Mouse (Mus musculus): Measurements from ENCODE around the gene Dgke. TPM values are rescaled to one million over a fixed set of nuclear protein-coding genes. Genes with fewer than 3 reads are reported as not detected.
"Not testable (repeated sequence)": the region's sequence is repeated elsewhere in the genome, so short reads cannot be mapped to it uniquely, and the experiment has no call there.

Gene Dgke
- total RNA-seq, 2 experiments from 2014 or later = 10.9 to 12.2 TPM

DNA sequence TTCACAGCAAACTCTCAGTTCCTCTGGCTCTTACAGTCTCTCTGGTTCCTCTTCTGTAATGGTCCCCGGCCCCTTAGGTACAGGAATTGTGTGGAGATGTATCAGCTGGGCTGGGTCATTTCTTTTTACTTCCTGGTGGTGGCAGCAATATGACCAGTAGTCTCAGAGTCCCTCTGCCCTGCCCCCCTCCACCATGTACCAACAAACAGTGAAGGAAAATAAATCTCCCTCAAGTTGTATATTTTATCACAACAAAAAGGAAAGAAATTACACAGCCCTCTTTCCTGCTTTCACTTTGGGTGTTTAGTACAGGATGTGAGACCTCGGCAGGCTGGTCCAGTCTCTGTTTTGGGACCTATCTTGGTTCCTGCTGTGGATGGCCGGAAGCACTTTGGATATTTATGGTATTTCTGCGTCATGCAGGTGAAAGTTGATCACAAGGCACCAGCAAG is 9.7 kb upstream of the Dgke start:
- no peak for DNase-seq (ENCODE audit: low spot score in 2 of 2)

DNA sequence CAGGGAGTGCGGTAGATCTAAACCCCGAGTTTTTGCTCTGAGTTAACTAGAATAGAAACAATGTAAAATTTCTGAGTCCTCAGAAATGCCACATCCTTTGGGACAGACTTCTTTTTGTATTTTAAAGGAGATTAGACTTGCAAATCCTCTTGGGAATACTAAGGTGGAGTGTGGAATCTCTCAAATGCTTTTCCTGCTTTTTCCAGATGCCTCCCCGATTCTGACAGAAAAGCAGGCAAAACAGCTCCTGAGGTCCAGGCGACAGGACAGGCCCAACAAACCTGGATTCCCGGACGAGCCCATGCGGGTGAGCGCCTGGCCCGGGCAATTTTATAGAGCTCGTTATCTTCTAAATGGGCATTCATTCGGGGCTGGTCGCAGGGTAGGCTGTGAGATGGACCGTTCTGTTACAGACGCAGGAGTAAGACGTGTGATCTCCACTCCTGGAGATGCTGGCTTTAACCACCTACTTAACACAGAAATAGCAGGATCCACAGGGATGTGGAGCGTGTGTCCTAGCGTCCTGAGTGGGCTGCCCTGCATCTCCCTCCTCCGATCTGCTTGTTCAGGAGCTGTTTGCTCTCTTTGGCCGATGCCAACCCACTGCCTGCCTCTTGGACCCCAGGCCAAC is 8.2 kb upstream of the Dgke start:
- DNase-seq (ENCODE audit: low spot score in 2 of 2) = no peak

- no peak for DNase-seq (ENCODE audit: low spot score in 2 of 2)
These were observed 6.9 kb upstream of the Dgke start, which contains the start of gene Gm525 for GRCm38 (mm10) chr11:89073541-89073940. Gm525 (plus strand) TSS chr11:89073841.

- no peak for DNase-seq (ENCODE audit: low spot score in 2 of 2)
These were observed 4.9 kb upstream of the Dgke start for GRCm38 (mm10) chr11:89071522-89071921.

- peak; percentile 67 for DNase-seq (ENCODE audit: low spot score in 2 of 2)
These were observed 2.7 kb upstream of the Dgke start for GRCm38 (mm10) chr11:89069303-89069702.

- no peak for DNase-seq (ENCODE audit: low spot score in 2 of 2)
These were observed 2.0 kb upstream of the Dgke start for GRCm38 (mm10) chr11:89068649-89069048.

DNA sequence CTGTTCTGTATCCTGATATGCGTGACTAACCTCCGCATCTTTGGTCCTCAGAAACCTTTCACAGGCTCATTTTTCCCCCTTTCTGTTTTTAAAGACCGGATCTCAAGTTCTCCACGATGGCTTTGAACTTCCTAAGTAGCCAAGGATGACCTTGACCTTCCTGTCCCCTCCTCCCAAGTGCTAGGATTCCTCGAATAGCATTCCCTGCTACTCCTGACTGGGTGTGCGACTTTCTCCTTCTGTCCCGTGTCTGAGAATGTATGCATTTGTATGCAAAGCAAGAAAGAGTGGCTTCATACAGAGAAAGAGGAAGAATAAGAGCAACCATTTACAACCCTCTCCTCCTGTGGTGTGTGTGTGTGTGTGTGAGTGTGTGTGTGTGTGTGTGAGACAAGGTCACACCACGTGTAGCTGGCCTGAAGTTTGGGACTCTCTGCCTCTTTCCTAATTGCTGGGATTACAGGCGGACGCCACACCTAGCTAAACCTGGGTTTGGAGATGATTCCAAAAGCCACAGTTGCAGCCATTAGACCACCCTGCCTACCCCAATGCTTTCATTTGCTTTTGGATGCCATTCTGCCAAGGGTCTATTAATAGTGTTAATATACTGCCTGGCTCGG is 1.3 kb upstream of the Dgke start:
- no peak for DNase-seq (ENCODE audit: low spot score in 2 of 2)

GRCm38 (mm10) chr11:89067301-89067822 is 712 bp upstream of the Dgke start:
- DNase-seq (ENCODE audit: low spot score in 2 of 2) = no peak

DNA sequence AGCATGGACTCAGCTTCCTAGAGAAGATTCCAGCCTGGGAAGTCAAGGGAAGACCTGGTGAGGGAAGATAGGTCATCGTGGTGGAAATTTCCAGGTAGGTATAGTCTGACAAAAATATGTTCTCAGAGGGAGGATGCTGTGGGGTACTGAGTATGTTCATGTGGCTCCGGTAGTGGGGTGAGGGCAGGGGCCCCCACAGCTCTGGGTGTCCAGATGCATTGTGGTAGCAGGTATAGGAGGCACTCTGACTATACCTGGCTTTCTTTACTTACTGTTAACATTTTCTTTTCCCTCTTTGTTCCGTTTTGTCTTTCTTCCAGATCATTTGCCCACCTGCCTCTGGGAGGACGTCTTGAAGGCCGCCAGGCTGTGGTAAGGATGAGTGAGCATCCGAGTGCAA is 524 bp downstream of the Dgke start:
- no peak for DNase-seq (ENCODE audit: low spot score in 2 of 2)

GRCm38 (mm10) chr11:89065297-89065696 is 1.4 kb downstream of the Dgke start:
- no peak for DNase-seq (ENCODE audit: low spot score in 2 of 2)

DNA sequence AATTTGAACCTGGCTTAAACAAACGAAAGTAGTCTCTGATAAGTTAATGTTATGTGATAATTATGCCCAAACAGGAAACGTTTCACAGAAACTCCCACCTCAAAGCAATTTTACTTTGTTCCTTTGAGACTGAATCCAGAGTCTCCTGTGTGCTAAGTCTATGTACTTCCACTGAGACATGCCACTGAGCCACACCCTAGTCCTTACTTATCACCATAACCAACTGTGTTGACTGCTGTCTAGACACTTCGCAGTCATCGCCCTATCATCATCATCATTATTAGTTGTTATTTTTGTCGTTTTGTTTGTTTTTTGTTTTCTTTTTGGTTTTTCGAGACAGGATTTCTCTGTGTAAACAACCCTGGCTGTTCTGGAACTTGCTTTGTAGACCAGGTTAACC is 2.3 kb downstream of the Dgke start:
- no peak for DNase-seq (ENCODE audit: low spot score in 2 of 2)

DNA sequence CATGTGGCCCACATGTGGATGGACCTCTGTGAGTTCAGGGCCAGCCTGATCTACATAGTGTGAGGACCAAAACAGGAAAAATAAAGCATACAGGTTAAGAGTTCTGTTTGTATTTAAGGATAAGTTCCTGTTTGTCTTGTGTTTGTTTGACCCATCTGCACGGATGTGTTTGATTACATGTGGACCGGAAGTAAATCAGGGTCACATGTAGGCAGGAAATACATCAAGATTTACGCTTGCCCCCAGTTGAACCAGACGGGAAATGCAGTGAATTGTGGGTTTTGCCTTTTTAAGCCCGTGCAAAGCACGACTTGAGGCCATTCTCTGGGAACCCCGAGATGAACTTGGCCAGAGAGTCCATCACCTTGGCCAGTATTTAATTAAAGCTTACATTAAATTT is 5.3 kb downstream of the Dgke start:
- DNase-seq (ENCODE audit: low spot score in 2 of 2) = no peak

DNA sequence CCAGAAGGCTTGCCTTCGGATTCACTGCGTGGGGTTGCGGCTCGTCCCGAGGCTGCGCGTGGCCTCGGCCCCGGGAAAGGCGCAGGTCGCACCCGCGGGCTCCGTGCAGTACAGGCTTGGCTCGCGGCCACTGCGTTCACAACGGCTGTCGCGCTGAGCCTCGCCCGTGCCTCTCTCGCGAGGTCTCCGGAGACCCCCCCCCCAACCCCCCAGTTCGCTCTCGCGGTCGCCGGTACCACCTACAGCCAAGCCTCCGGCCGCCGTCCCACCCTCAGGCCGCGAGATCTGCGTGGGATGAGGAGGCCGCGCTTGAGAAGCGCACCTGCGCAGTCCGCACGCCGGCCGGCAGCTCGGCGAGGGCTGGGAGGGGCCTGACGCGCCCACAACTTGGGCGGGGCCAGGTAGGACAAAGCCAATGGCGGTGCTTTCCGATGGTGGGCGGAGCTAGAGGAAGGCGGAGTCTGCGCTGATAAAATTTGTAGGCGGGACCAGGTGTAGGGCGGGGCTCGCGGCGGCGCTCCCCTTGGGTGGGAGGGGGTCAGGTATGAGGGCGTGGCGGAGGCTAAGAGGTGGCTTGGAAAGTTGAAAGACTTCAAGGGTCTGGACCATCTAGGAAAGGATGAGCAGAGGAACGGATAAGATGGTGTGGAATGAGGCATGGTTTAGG is 6.1 kb downstream of the Dgke start:
- peak; percentile 85 to 87 for DNase-seq (ENCODE audit: low spot score in 2 of 2)

GRCm38 (mm10) chr11:89059919-89060422 is 6.7 kb downstream of the Dgke start:
- no peak for DNase-seq (ENCODE audit: low spot score in 2 of 2)

- DNase-seq (ENCODE audit: low spot score in 2 of 2) = no peak
These were observed 8.0 kb downstream of the Dgke start for GRCm38 (mm10) chr11:89058515-89059270.

GRCm38 (mm10) chr11:89055931-89056690 is 10.5 kb downstream of the Dgke start:
- DNase-seq (ENCODE audit: low spot score in 2 of 2) = no peak

DNA sequence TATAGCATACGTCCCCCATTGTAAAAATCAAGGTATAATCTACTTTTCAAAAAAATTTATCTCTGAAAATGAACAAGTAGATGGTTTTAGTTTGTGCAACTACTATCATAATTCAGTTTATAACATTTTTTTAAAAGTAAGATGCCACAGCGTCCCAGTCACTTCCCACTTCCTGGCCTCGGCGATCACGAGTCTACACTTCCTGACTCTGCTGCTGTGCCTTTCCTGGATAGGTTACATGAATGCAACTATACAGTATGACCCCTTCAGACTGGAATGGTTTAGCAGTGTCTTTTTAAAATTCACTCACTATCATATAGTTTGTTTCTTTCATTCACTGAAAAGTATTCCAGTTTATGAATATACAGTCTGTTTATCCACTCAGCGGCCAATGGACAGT is 14.9 kb downstream of the Dgke start:
- DNase-seq (ENCODE audit: low spot score in 2 of 2) = no peak

DNA sequence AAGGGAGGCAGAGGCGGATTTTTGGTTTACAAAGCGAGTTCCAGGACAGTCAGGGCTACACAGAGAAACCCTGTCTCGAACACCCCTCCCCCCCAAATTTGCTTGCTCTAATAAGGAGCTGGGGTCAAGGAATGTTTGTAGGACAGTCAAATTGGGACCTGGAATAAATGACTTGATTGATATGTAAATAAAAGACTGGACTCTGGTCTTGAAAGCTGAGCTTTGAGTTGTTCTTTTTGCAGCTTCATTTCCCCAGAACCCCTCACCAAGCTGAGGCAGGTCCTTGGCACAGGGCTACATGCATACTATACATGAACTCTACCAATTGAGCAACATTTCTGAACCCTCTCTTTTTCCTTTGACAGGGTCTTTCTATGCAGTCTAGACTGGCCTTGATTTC is 20.6 kb downstream of the Dgke start:
- DNase-seq (ENCODE audit: low spot score in 2 of 2) = no peak

DNA sequence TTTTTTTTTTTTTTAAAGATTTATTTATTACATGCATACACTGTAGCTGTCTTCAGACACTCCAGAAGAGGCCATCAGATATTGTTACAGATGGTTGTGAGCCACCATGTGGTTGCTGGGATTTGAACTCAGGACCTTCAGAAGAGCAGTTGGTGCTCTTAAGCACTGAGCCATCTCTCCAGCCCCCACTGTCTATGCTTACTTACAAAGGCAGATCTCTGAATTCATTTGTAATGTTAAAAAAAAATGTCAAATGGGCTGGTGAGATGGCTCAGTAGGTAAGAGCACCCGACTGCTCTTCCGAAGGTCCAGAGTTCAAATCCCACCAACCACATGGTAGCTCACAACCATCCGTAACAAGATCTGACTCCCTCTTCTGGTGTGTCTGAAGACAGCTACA is 21.1 kb downstream of the Dgke start:
- not testable (repeated sequence) for DNase-seq (ENCODE audit: low spot score in 2 of 2)

DNA sequence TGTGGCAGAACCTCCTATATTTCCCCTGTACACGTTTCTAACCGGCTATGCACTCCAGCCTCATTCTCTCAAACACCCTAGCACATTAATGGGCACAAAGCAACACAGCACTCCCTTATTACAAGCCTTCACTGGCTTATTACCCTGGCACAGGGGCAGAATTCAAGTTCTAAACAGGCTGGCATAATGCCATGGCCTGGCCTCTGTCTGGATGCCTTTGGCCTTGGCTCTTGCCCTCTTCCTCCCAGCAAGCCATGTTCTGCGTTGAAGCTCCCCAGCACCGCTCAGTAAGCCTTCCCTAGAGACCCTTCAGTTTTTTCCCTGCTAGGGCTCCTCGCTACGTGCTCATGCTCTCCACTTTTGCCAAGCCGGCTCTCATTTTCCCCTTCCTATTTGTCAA is 23.6 kb downstream of the Dgke start:
- peak in 1 of 2 experiments; percentile 37 for DNase-seq (ENCODE audit: low spot score in 2 of 2)

All from adrenal gland, adult 18-20 months (tissue).